Mouse (Mus musculus) G1E (cell line): ENCODE measurements around the gene Nt5c3.

Experiments
- CTCF ChIP-seq: IDR thresholded peaks from 2 replicates; pipeline ENCODE4 v1.5.1; 2012; ENCODE audit warnings: low read depth, low read length, inconsistent platforms, mixed read lengths
- GATA1 ChIP-seq: IDR thresholded peaks from 2 replicates; pipeline ENCODE4 v1.6.1; 2012; ENCODE audit warnings: borderline replicate concordance, low read length, inconsistent platforms, mixed read lengths
- POLR2AphosphoS5 ChIP-seq: IDR thresholded peaks from 2 replicates; pipeline ENCODE4 v1.6.1; 2012; ENCODE audit warnings: low read depth, low read length, inconsistent platforms; ENCODE audit not compliant: insufficient replicate concordance

DNA sequence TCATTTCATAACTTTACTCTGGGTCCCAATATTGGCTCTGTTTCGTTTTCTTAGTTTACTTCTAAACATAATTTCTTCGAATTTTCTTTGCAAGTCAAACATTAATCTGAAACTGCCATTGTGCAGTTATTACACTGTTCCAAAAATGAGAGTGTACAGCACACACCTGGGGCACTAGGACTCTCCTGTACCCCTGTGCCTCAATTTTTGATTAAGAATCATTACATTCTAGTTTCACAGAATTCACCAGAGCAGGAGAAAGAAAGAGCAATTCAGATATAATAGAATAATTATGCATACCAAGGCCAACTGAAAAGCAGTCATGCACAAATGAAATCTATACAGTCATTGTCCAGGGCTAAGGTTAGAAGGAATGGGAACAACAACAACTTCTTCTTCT, 8.7 kb upstream of the Nt5c3 start:
- TF ChIP-seq CTCF (no peak), GATA1 (no peak), POLR2AphosphoS5 (no peak)
